Mouse (Mus musculus): ENCODE results near the gene Xrcc1. TPM values are rescaled to one million over a fixed set of nuclear protein-coding genes. Genes with fewer than 3 reads are reported as not detected.

Xrcc1 gene
- total and polyA plus RNA-seq, 2 experiments from 2014 or later = 41.9 to 51.8 TPM

DNA sequence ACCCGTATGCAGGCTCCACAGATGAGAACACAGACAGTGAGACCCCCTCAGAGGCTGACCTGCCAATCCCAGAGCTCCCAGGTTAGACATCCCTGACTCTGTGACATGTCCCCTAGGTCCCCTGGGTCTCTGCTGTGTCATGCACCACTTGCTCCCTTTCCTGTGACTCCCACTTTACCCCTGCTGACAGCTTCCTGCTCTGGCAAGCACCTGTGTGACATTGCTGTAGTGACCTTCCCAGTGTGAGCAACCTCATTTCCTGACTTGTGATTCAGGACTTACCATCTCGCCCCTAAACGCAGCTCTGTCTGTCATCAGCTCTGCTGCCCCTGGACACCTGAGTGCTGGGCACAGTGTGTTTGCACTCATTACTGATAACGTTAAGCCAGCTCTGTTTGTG, 25.0 kb downstream of the Xrcc1 start:
- DNase-seq (ENCODE audit: low spot score) (no peak), ATAC-seq (ENCODE audit: low FRiP score) (no peak)
- no peaks in the 10 kb centered on the region for H3K4me1 ChIP-seq (ENCODE audit: insufficient read depth, low read length)
- H3K4me2 ChIP-seq (ENCODE audit: low read depth, low read length, poor library complexity, severe bottlenecking) = no peak overlapping the region
- TF ChIP-seq CTCF (IDR thresholded peaks at IDR 0.05) = no peak
- no peak overlapping the region for H3K9ac ChIP-seq (replicated peaks; ENCODE audit: low read length, poor library complexity, severe bottlenecking)
- H3K36me3 ChIP-seq (ENCODE audit: insufficient read depth, low read length) = peaks cover 37% of the 10 kb centered on the region
- WGBS = 91% methylated on average over 4 of the region's 4 CpGs
- H3K9me3 ChIP-seq (ENCODE audit: low read length) = no peaks in the 10 kb centered on the region
- H3K27ac ChIP-seq (ENCODE audit: low read depth, low read length) = no peak overlapping the region
- H3K4me3 ChIP-seq (ENCODE audit: low read depth, low read length) = no peak overlapping the region
- H3K27me3 ChIP-seq (ENCODE audit: insufficient read depth, low read length) = no peaks in the 10 kb centered on the region

GRCm38 (mm10) chr7:24572455-24572854, 26.4 kb downstream of the Xrcc1 start:
- Histone ChIP-seq H3K4me3 (ENCODE audit: low read depth, low read length) (no peak overlapping the region), H3K27ac (ENCODE audit: low read depth, low read length) (no peak overlapping the region), H3K9ac (replicated peaks; ENCODE audit: low read length, poor library complexity, severe bottlenecking) (no peak overlapping the region), H3K4me1 (ENCODE audit: insufficient read depth, low read length) (no peaks in the 10 kb centered on the region), H3K36me3 (ENCODE audit: insufficient read depth, low read length) (peaks cover 23% of the 10 kb centered on the region), H3K4me2 (ENCODE audit: low read depth, low read length, poor library complexity, severe bottlenecking) (no peak overlapping the region), H3K9me3 (ENCODE audit: low read length) (no peaks in the 10 kb centered on the region), H3K27me3 (ENCODE audit: insufficient read depth, low read length) (no peaks in the 10 kb centered on the region)
- 54% methylated on average over 5 of the region's 5 CpGs for WGBS
- peak; percentile 59 for TF ChIP-seq CTCF (IDR thresholded peaks at IDR 0.05)
- ATAC-seq (ENCODE audit: low FRiP score) (no peak), DNase-seq (ENCODE audit: low spot score) (no peak)

DNA sequence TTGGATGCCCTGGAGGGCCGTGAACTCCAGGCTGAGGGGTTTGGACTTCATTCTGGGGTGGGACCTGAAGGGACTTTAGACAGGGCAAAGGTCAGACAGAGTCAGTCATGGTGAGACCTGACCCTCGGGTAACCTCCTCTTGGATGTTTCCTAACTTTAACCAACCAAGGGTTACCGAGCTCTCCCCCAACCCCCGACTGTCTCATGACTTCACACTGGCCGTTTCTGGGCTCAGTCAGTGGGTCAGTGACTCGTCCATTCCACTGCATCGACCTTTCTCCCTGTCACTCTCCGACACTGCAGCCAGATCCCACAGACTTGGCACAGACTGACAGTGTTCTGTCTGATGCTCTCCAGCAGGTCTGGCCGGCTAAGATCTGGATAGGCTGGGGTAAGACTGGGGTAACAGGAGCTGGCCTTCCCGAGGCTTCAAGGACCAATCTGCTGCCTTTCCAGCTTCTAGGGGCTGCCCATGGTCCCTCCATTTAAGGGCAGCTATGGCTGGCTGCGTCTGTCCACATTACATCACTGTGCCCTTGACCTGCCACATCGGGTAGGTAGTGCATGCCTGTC, 28.2 kb downstream of the Xrcc1 start:
- TF ChIP-seq CTCF (IDR thresholded peaks at IDR 0.05) = no peak
- no peaks in the 10 kb centered on the region for H3K9me3 ChIP-seq (ENCODE audit: low read length)
- no peak overlapping the region for H3K27ac ChIP-seq (ENCODE audit: low read depth, low read length)
- no peak overlapping the region for H3K9ac ChIP-seq (replicated peaks; ENCODE audit: low read length, poor library complexity, severe bottlenecking)
- no peak overlapping the region for H3K4me2 ChIP-seq (ENCODE audit: low read depth, low read length, poor library complexity, severe bottlenecking)
- WGBS = 70% methylated on average over 12 of the region's 12 CpGs
- H3K4me3 ChIP-seq (ENCODE audit: low read depth, low read length) = no peak overlapping the region
- ATAC-seq (ENCODE audit: low FRiP score) (no peak), DNase-seq (ENCODE audit: low spot score) (no peak)
- H3K36me3 ChIP-seq (ENCODE audit: insufficient read depth, low read length) = peaks cover 10% of the 10 kb centered on the region
- no peaks in the 10 kb centered on the region for H3K4me1 ChIP-seq (ENCODE audit: insufficient read depth, low read length)
- H3K27me3 ChIP-seq (ENCODE audit: insufficient read depth, low read length) = no peaks in the 10 kb centered on the region

DNA sequence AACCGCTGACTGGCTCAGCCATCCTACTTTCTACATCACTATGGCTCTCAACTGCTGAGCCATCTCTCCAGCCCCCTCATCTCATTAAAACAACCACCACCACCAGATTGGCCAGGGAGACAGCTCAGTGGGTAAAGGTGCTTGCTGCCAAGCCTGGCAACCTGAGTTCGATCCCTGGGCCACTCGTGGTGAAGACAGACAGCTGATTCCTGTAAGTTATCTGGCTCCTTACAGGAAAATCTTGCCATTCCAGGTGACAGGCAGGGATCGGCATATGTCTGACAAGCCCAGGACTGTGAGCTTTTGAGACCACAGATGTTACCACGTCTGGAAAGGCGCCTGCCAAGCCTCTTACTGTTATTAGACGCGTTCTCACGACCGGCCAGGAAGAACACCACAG, 31.7 kb downstream of the Xrcc1 start:
- H3K27me3 ChIP-seq (ENCODE audit: insufficient read depth, low read length) = no peaks in the 10 kb centered on the region
- no peak overlapping the region for H3K4me3 ChIP-seq (ENCODE audit: low read depth, low read length)
- no peaks in the 10 kb centered on the region for H3K9me3 ChIP-seq (ENCODE audit: low read length)
- no peak overlapping the region for H3K27ac ChIP-seq (ENCODE audit: low read depth, low read length)
- no peak overlapping the region for H3K9ac ChIP-seq (replicated peaks; ENCODE audit: low read length, poor library complexity, severe bottlenecking)
- no peak for TF ChIP-seq CTCF (IDR thresholded peaks at IDR 0.05)
- ATAC-seq (ENCODE audit: low FRiP score) = no peak
- H3K4me1 ChIP-seq (ENCODE audit: insufficient read depth, low read length) = no peaks in the 10 kb centered on the region
- no peak overlapping the region for H3K4me2 ChIP-seq (ENCODE audit: low read depth, low read length, poor library complexity, severe bottlenecking)
- 91% methylated on average over 10 of the region's 10 CpGs for WGBS
- no peaks in the 10 kb centered on the region for H3K36me3 ChIP-seq (ENCODE audit: insufficient read depth, low read length)
- DNase-seq (ENCODE audit: low spot score) = no peak

DNA sequence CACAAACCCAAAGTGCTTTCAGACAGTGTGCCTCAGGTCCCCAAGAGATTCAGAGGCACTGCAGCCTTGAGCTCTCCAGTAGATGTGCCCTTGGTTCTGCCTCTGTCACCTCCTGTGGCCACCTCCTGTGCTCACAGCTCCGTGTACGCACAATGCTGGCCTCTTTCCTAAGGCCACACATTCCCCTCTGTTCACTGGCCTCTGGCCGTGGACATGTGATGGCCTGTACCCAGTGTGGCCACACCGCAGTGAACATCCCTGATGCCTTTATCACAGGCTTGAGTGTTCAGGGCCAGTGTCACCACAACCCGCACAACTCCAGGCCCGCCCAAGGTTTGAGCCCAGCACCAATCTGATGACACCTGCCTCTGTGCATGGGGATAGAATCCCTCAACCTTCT, 38.8 kb downstream of the Xrcc1 start:
- Histone ChIP-seq H3K4me2 (ENCODE audit: low read depth, low read length, poor library complexity, severe bottlenecking) (no peak overlapping the region), H3K4me3 (ENCODE audit: low read depth, low read length) (no peak overlapping the region), H3K9me3 (ENCODE audit: low read length) (no peaks in the 10 kb centered on the region), H3K36me3 (ENCODE audit: insufficient read depth, low read length) (0 out of 2 replicates have a peak, but pooled peaks cover 3% of the 10 kb centered on the region), H3K9ac (replicated peaks; ENCODE audit: low read length, poor library complexity, severe bottlenecking) (no peak overlapping the region), H3K27me3 (ENCODE audit: insufficient read depth, low read length) (no peaks in the 10 kb centered on the region), H3K27ac (ENCODE audit: low read depth, low read length) (no peak overlapping the region), H3K4me1 (ENCODE audit: insufficient read depth, low read length) (no peaks in the 10 kb centered on the region)
- DNase-seq (ENCODE audit: low spot score) (no peak), ATAC-seq (ENCODE audit: low FRiP score) (no peak)
- WGBS = 85% methylated on average over 6 of the region's 6 CpGs
- TF ChIP-seq CTCF (IDR thresholded peaks at IDR 0.05) = no peak

DNA sequence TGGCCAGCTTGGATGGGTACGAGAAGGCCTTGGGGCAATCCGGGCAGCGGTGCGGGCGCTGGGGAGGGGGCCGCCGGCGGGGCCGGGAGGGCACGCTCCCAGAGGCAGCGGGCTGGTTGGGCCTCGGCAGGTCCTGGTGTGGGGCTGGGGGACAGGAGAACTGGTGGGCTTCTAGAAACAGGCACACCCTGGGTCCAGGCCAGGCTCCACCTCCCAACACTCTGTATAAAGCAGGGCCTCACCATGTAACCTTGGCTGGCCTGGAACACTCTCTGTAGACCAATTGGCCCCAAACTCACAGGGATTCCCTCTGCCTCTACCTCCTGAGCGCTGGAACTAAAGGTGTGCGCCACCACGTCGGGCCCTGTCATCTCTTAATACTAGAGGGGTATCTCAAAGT, 39.9 kb downstream of the Xrcc1 start:
- DNase-seq (ENCODE audit: low spot score) (no peak), ATAC-seq (ENCODE audit: low FRiP score) (0 out of 2 replicates have a peak, but pooled peaks have one; percentile 2)
- Histone ChIP-seq H3K4me2 (ENCODE audit: low read depth, low read length, poor library complexity, severe bottlenecking) (peak overlapping the region; percentile 66), H3K4me3 (ENCODE audit: low read depth, low read length) (no peak overlapping the region), H3K4me1 (ENCODE audit: insufficient read depth, low read length) (no peaks in the 10 kb centered on the region), H3K36me3 (ENCODE audit: insufficient read depth, low read length) (0 out of 2 replicates have a peak, but pooled peaks cover 3% of the 10 kb centered on the region), H3K27me3 (ENCODE audit: insufficient read depth, low read length) (no peaks in the 10 kb centered on the region), H3K27ac (ENCODE audit: low read depth, low read length) (no peak overlapping the region), H3K9me3 (ENCODE audit: low read length) (no peaks in the 10 kb centered on the region), H3K9ac (replicated peaks; ENCODE audit: low read length, poor library complexity, severe bottlenecking) (no peak overlapping the region)
- TF ChIP-seq CTCF (IDR thresholded peaks at IDR 0.05) = no peak
- WGBS = 52% methylated on average over 14 of the region's 16 CpGs
